Mouse (Mus musculus): ENCODE results near the gene Olfr649.

DNA sequence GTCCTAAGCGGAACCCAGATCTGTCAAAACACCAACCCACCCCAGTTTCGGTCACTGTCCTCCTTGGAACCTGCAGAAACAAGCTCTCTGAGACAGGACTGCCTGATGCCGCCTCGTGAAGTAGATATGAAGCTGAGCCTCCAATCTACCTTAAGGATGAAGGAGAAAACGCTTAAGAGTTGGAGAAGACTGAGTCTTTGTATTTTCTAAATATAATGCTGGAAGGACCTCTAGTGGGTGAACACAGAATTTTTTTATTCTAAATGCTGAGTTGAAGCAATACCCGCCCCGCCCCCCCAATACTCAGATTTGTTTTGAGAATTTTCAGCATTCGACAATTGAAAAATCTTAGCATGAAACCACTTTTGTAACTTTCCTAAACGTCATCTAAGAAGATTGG is 4.5 kb downstream of the Olfr649 start:
- TF ChIP-seq CTCF (IDR thresholded peaks at IDR 0.05; ENCODE audit: low read depth) (0 out of 2 replicates have a peak, but pooled peaks have one; percentile 4), EP300 (IDR thresholded peaks at IDR 0.05; ENCODE audit: low read depth) (no peak)
